Mouse (Mus musculus) erythroblast, embryonic 14.5 days (primary cell): Measurements from ENCODE around the gene St3gal4.

Experiments used
- GATA1 ChIP-seq: IDR thresholded peaks from 2 replicates; pipeline ENCODE4 v1.6.1; 2012; ENCODE audit warnings: low read length, inconsistent platforms, mixed read lengths
- TAL1 ChIP-seq: IDR thresholded peaks from 3 replicates; pipeline ENCODE4 v1.6.1; 2012; ENCODE audit warnings: low read length, inconsistent platforms, mixed read lengths

GRCm38 (mm10) chr9:35007697-35008341 lies 111.2 kb downstream of the St3gal4 start:
- no peak for TF ChIP-seq TAL1
- no peak for TF ChIP-seq GATA1
